Mouse (Mus musculus): ENCODE measurements around the gene Rps24.

Rps24 gene

GRCm38 (mm10) chr14:24510218-24510617 is 23.3 kb downstream of the Rps24 start:
- DNase-seq (ENCODE audit: extremely low read depth, low read depth, low spot score), result no peak

GRCm38 (mm10) chr14:24510679-24511078 is 23.8 kb downstream of the Rps24 start:
- no peak for DNase-seq (ENCODE audit: extremely low read depth, low read depth, low spot score)

DNA sequence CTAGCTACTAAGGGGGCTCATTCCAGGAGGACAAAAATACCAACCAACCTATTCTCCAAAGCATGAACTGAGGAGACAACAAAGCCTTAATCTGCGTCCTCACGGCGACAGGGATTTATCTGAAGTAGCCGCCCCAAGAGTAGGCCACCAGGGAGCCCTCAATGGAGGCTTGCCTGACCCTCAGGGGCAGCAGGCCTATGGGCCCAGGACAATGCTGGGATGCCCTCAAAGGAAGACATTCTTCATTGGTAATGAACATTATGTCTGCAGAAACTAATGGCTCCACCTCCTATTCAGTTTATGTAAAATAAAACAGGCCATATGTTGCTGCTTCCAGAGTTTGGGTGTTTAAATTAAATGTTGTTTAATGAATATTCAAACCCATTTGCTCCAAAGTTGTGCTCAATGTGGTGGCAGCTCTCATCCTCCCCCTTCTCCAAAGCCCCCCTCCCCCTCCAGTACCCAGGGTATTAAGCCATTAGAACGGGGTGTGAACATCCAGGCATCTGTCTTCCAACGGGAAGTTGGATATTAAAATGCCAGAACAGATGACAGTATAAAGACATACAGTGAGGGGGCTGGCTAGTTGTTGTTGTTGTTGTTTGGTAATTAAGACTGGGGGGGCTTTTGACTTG is 25.7 kb downstream of the Rps24 start:
- DNase-seq (ENCODE audit: extremely low read depth, low read depth, low spot score), result no peak

GRCm38 (mm10) chr14:24521597-24521996 is 34.7 kb downstream of the Rps24 start:
- DNase-seq (ENCODE audit: extremely low read depth, low read depth, low spot score), result no peak

DNA sequence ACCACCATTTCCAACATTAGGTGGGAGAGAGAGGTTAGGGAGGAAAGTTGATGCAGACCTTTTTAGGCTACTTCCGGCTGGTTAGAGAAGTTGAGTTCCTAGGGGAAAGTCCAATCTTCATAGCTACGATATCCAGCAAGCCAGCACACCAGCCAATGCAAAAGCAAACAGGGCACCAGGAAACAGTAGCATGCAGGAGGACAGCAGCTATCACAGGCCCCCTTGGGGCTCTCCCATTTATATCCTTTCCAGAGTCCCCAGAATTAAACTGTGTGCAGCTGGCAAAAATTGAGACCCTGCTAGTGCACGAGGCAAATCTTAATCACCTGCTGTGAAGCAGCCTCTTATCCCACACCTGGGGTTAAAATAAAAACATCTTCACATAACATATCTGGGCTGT is 38.2 kb downstream of the Rps24 start:
- no peak for DNase-seq (ENCODE audit: extremely low read depth, low read depth, low spot score)

- no peak for DNase-seq (ENCODE audit: extremely low read depth, low read depth, low spot score)
These were observed 38.9 kb downstream of the Rps24 start for GRCm38 (mm10) chr14:24525677-24526415.

DNA sequence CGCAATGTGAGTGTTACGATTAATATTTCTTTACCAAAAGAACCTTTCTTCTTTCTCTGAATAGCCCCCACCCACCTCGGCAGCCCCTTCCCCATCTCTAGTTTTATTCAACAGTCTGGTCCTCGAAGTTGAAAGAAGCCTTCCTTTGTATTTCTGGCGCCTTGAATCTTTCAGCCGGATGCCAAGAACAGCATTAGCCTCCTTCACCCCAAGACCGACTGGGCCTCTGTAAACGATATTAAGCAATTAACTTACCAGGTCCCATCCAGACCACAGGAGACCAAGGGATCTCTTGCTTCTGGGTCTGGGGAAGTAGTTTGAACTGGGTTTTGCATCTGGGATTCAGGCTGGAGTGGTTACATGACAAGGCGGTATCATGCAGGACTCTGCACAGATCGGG is 39.5 kb downstream of the Rps24 start:
- DNase-seq (ENCODE audit: extremely low read depth, low read depth, low spot score), result no peak

DNA sequence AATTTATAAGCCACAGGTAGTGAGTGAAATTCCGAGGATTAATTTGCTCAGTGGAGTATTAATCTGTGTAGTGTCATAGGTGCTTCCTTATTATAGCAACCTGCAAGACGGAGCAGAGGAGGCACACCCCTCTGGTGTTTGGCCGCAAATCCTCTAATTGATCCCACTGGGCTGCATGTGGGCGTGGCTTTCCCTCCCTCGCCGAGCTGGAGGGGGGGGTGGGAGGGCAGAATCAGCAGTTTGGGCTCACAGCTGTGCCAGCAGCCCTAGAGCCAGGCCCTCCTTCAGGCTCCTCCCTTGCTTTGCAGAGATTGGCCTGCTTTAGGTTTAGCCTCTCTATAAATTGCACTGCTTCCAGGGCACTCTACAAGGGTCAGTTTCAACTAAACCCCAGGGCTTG is 43.3 kb downstream of the Rps24 start:
- peak; percentile 10 for DNase-seq (ENCODE audit: extremely low read depth, low read depth, low spot score)

DNA sequence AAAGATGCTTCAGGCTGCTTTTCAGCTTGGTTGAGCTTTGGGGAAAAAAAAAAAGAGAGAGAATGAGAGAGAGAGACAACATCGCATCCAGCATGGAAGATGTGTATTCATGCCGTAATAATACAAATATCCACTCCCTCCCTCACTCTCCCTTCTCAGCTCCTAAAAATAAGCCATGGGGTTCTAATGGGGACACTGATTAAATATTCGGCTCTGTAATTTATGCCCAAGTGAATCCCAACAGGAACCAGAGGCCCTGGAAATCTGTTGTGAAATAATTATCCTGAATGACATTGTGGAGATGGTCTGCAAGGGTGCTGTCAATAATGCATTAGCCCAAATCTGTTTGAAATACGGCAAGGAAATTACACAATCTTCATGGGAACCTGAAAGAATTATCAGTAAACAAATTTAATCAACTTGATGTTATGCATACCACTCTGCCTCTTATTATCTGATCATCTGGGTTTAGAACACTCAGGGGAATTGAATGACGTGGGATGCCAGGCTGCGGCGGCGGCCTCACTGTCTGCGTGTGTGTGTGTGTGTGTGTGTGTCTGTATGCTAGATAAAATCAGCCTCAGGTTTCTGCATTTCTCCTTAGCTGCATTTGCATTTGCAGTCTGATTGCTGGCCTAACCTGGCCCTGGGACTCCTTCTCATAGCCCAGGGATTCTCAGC is 48.1 kb downstream of the Rps24 start:
- no peak for DNase-seq (ENCODE audit: extremely low read depth, low read depth, low spot score)

- DNase-seq (ENCODE audit: extremely low read depth, low read depth, low spot score), result no peak
These were observed 56.0 kb downstream of the Rps24 start for GRCm38 (mm10) chr14:24542901-24543300.

DNA sequence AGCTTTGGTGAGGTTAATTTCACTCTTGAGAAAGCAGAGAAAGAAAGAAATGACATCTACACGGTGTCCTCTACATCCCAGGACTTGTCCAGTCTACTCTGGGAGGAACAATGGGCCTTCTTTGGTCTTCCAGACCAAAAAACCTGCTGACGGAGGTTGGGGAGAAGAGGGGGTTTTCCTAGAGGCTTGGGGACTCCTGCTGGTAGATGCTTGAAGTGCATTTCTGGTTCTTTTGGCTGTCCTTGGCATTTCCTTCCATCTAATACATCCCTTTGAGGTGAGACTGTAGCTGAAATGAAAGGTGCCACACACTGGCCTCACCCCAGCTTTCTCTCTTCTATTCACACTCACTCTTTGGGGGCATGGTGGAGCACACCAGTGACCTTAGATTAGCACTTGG is 57.1 kb downstream of the Rps24 start:
- DNase-seq (ENCODE audit: extremely low read depth, low read depth, low spot score), result no peak

All from fat pad, adult 2 months (tissue).